Mouse (Mus musculus): ENCODE data around the gene Nphs1. TPM values are rescaled to one million over a fixed set of nuclear protein-coding genes. Genes with fewer than 3 reads are reported as not detected.

Nphs1 gene
- total and polyA plus RNA-seq, 3 experiments, result 1.0 to 2.4 TPM; not detected in 1

DNA sequence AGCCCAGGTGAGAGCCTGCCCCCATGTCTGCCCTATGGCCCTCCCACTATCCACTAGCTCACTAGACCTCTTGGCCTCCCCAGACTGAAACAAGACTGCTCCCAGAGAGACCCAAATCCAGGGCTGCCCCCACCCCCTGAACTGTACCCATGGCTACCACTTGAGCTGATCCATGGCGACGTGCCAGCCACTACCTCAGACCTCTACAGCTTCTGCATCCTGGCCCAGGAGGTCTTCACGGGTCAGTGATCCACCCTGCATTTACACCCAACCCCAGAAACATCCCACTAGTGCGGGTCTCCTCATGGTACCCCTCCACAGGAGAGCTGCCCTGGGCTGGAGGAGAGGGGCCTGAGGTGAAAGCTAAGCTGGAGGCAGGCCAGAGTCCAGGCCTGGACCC is 62.3 kb downstream of the Nphs1 start:
- no peak for DNase-seq (ENCODE audit: extremely low read depth)
- dilution Hi-C loops (cut with MboI; ENCODE audit: extremely low pct_ligation_motif_present, extremely low pct_unique_long_range_greater_than_20kb, low sequenced_read_pairs), result no loop called here
- Histone ChIP-seq H3K27ac (ENCODE audit: insufficient read depth, low read depth) (no peak overlapping the region), H3K36me3 (replicated peaks in 1 of 2; ENCODE audit: control insufficient read depth in 1 of 2, insufficient read depth in 1 of 2, low read length in 1 of 2) (peaks cover 0 to 27% of the 10 kb centered on the region in 2 experiments), H3K9me3 (replicated peaks; ENCODE audit: low read length) (no peaks in the 10 kb centered on the region), H3K79me2 (replicated peaks; ENCODE audit: control insufficient read depth, extremely low read depth, insufficient read depth, poor library complexity, severe bottlenecking) (no peaks in the 10 kb centered on the region), H3K27me3 (replicated peaks) (peaks cover 5% of the 10 kb centered on the region), H3K4me2 (ENCODE audit: insufficient read depth, low read depth, poor library complexity, severe bottlenecking) (no peak overlapping the region), H3K4me3 (replicated peaks in 1 of 3; ENCODE audit: low read depth in 2 of 3, low read length in 2 of 3, poor library complexity in 1 of 3) (no peak overlapping the region), H3K9ac (ENCODE audit: insufficient read depth, low read depth) (no peak overlapping the region), H3K4me1 (ENCODE audit: control insufficient read depth in 1 of 2, insufficient read depth in 2 of 2) (peaks cover 10 to 18% of the 10 kb centered on the region in 2 experiments)
- in situ Hi-C loops (cut with MboI; ENCODE audit: low pct_ligation_motif_present, low pct_unique_long_range_greater_than_20kb, low sequenced_read_pairs), result no loop called here
- no peak for TF ChIP-seq MYC (IDR thresholded peaks at IDR 0.05; ENCODE audit: low read depth, low read length)
- no peak for TF ChIP-seq JUN (IDR thresholded peaks at IDR 0.05; ENCODE audit: insufficient read depth, low read depth, low read length)
- no peak for TF ChIP-seq SMC3 (IDR thresholded peaks at IDR 0.05; ENCODE audit: low read depth, low read length)
- TF ChIP-seq TCF12 (IDR thresholded peaks at IDR 0.05; ENCODE audit: low read depth, low read length), result no peak
- TF ChIP-seq MAX (IDR thresholded peaks at IDR 0.05; ENCODE audit: low read length), result no peak
- no peak for TF ChIP-seq MXI1 (IDR thresholded peaks at IDR 0.05; ENCODE audit: low read depth, low read length)
- TF ChIP-seq E2F4 (IDR thresholded peaks at IDR 0.05; ENCODE audit: insufficient replicate concordance, low read depth, low read length), result no peak
- no peak for TF ChIP-seq CHD2 (IDR thresholded peaks at IDR 0.05; ENCODE audit: low read length)
- no peak for TF ChIP-seq IRF4 (IDR thresholded peaks at IDR 0.05; ENCODE audit: low read depth, low read length)
- TF ChIP-seq ZMIZ1 (IDR thresholded peaks at IDR 0.05; ENCODE audit: low read depth, low read length), result no peak
- TF ChIP-seq KAT2A (IDR thresholded peaks at IDR 0.05; ENCODE audit: insufficient replicate concordance, low read length), result no peak
- no peak for TF ChIP-seq ETS1 (conservative IDR thresholded peaks at IDR 0.05; ENCODE audit: low read depth, low read length)
- no peak for TF ChIP-seq MAFK (IDR thresholded peaks at IDR 0.05; ENCODE audit: insufficient replicate concordance, low read length)

DNA sequence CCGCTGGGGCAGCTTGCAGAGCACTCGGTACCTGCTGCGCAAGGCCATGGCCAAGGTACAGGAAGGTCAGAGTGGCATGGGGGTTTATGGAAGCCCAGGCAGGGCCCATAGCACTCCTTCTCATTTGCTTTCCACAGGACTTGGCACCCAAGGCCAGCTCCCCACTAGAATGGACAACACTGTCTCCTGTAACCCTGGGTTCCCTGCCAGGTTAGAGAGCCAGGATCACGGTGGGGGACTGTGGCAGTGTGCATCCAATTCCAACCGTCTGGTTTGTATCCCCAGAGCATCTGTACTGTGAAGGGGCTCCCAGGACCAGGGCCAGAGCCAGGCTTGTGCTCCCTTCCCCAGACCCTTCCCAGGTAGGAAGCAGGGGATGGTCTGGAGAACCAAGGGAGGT is 62.7 kb downstream of the Nphs1 start:
- Histone ChIP-seq H3K27me3 (replicated peaks) (peaks cover 1% of the 10 kb centered on the region), H3K4me3 (replicated peaks in 1 of 3; ENCODE audit: low read depth in 2 of 3, low read length in 2 of 3, poor library complexity in 1 of 3) (no peak overlapping the region), H3K9ac (ENCODE audit: insufficient read depth, low read depth) (no peak overlapping the region), H3K36me3 (replicated peaks in 1 of 2; ENCODE audit: control insufficient read depth in 1 of 2, insufficient read depth in 1 of 2, low read length in 1 of 2) (peaks cover 2 to 32% of the 10 kb centered on the region in 2 experiments), H3K9me3 (replicated peaks; ENCODE audit: low read length) (no peaks in the 10 kb centered on the region), H3K79me2 (replicated peaks; ENCODE audit: control insufficient read depth, extremely low read depth, insufficient read depth, poor library complexity, severe bottlenecking) (no peaks in the 10 kb centered on the region), H3K4me1 (ENCODE audit: control insufficient read depth in 1 of 2, insufficient read depth in 2 of 2) (peaks cover 10 to 18% of the 10 kb centered on the region in 2 experiments), H3K27ac (ENCODE audit: insufficient read depth, low read depth) (no peak overlapping the region), H3K4me2 (ENCODE audit: insufficient read depth, low read depth, poor library complexity, severe bottlenecking) (no peak overlapping the region)
- DNase-seq (ENCODE audit: extremely low read depth), result no peak
- dilution Hi-C loops (cut with MboI; ENCODE audit: extremely low pct_ligation_motif_present, extremely low pct_unique_long_range_greater_than_20kb, low sequenced_read_pairs), result no loop called here
- TF ChIP-seq RCOR1 (conservative IDR thresholded peaks at IDR 0.05; ENCODE audit: low read depth, low read length) (no peak), ZMIZ1 (IDR thresholded peaks at IDR 0.05; ENCODE audit: low read depth, low read length) (no peak), MYC (IDR thresholded peaks at IDR 0.05; ENCODE audit: low read depth, low read length) (no peak), NELFE (IDR thresholded peaks at IDR 0.05; ENCODE audit: low read depth, low read length) (no peak), HCFC1 (IDR thresholded peaks at IDR 0.05; ENCODE audit: low read depth, low read length) (no peak), CTCF (conservative IDR thresholded peaks at IDR 0.05 in 1 of 2, IDR thresholded peaks at IDR 0.05 in 1 of 2; ENCODE audit: low read depth in 2 of 2, low read length in 2 of 2) (no peak), USF2 (conservative IDR thresholded peaks at IDR 0.05; ENCODE audit: low read depth, low read length) (no peak), NRF1 (IDR thresholded peaks at IDR 0.05; ENCODE audit: low read depth, low read length) (no peak), TBP (conservative IDR thresholded peaks at IDR 0.05; ENCODE audit: low read depth, low read length) (no peak), JUND (conservative IDR thresholded peaks at IDR 0.05; ENCODE audit: low read depth, low read length) (no peak), KAT2A (IDR thresholded peaks at IDR 0.05; ENCODE audit: insufficient replicate concordance, low read length) (no peak), TCF12 (IDR thresholded peaks at IDR 0.05; ENCODE audit: low read depth, low read length) (no peak), ZKSCAN1 (IDR thresholded peaks at IDR 0.05; ENCODE audit: borderline replicate concordance, low read depth, low read length) (no peak)
- in situ Hi-C loops (cut with MboI; ENCODE audit: low pct_ligation_motif_present, low pct_unique_long_range_greater_than_20kb, low sequenced_read_pairs), result no loop called here

Measured in CH12.LX (cell line).